Mouse (Mus musculus) CH12.LX (cell line): ENCODE data around the gene Cdc34. TPM values are rescaled to one million over a fixed set of nuclear protein-coding genes. Genes with fewer than 3 reads are reported as not detected.

Source experiments
- DNase-seq: peaks from one replicate; pipeline ENCODE4 v3.0.0-alpha.2; 2013; ENCODE audit errors: extremely low read depth
- H3K27ac ChIP-seq: 2 replicates; pipeline ENCODE4 v1.5.1; 2012; ENCODE audit warnings: low read depth, mild to moderate bottlenecking, control low read depth, moderate library complexity; ENCODE audit not compliant: insufficient read depth
- H3K27me3 ChIP-seq: replicated peaks from 2 replicates; pipeline ENCODE3; 2012; ENCODE audit warnings: inconsistent platforms
- H3K36me3 ChIP-seq, 2 experiments: replicated peaks in 1 of 2; 2 replicates each; pipeline versions ENCODE3 to v1.6.1; 2012; ENCODE audit warnings: inconsistent platforms in 1 of 2, low read length in 1 of 2, mild to moderate bottlenecking in 1 of 2, mixed read lengths in 1 of 2, moderate library complexity in 1 of 2; ENCODE audit not compliant: control insufficient read depth in 1 of 2, insufficient read depth in 1 of 2
- H3K4me1 ChIP-seq, 2 experiments: 2 replicates each; pipeline ENCODE4 v1.6.1; 2012; ENCODE audit warnings: inconsistent platforms in 1 of 2, moderate library complexity in 1 of 2; ENCODE audit not compliant: insufficient read depth in 2 of 2, control insufficient read depth in 1 of 2
- H3K4me2 ChIP-seq: 2 replicates; pipeline ENCODE4 v1.6.1; 2012; ENCODE audit warnings: low read depth, mild to moderate bottlenecking, control low read depth; ENCODE audit not compliant: poor library complexity, insufficient read depth, severe bottlenecking
- H3K4me3 ChIP-seq, 3 experiments: fragments of 150-350 bp in 1 of 3; sonication (generic) in 1 of 3; replicated peaks in 1 of 3; 2 replicates each; pipeline versions ENCODE3 to v1.5.1; 2011 to 2012; ENCODE audit warnings: low read depth in 2 of 3, low read length in 2 of 3, mild to moderate bottlenecking in 2 of 3, moderate library complexity in 2 of 3, control low read depth in 1 of 3, improper control_type of control experiment in 1 of 3, inconsistent platforms in 1 of 3, mixed read lengths in 1 of 3; ENCODE audit not compliant: poor library complexity in 1 of 3
- H3K79me2 ChIP-seq: replicated peaks from 2 replicates; pipeline ENCODE4 v1.6.1; 2012; ENCODE audit warnings: mild to moderate bottlenecking, moderate library complexity; ENCODE audit not compliant: control insufficient read depth, poor library complexity, insufficient read depth, severe bottlenecking; ENCODE audit errors: extremely low read depth
- H3K9ac ChIP-seq: 2 replicates; pipeline ENCODE4 v1.6.1; 2012; ENCODE audit warnings: low read depth, mild to moderate bottlenecking, control low read depth, moderate library complexity; ENCODE audit not compliant: insufficient read depth
- H3K9me3 ChIP-seq: replicated peaks from 2 replicates; pipeline ENCODE3; 2012; ENCODE audit warnings: low read length, inconsistent platforms, mixed read lengths
- BHLHE40 ChIP-seq: IDR thresholded peaks from 2 replicates; pipeline ENCODE4 v1.6.1; 2011; ENCODE audit warnings: mild to moderate bottlenecking, low read depth, low read length, improper control_type of control experiment
- CHD2 ChIP-seq: IDR thresholded peaks from 2 replicates; pipeline ENCODE4 v1.6.1; 2011; ENCODE audit warnings: low read length, improper control_type of control experiment
- E2F4 ChIP-seq: IDR thresholded peaks from 2 replicates; pipeline ENCODE4 v1.6.1; 2011; ENCODE audit warnings: low read depth, low read length, improper control_type of control experiment; ENCODE audit not compliant: insufficient replicate concordance
- ELF1 ChIP-seq: IDR thresholded peaks from 2 replicates; pipeline ENCODE4 v1.6.1; 2014; ENCODE audit warnings: low read depth, mild to moderate bottlenecking, inconsistent platforms, low read length, improper control_type of control experiment
- IRF4 ChIP-seq: IDR thresholded peaks from 2 replicates; pipeline ENCODE4 v1.6.1; 2014; ENCODE audit warnings: low read depth, mild to moderate bottlenecking, inconsistent platforms, low read length, improper control_type of control experiment
- JUND ChIP-seq: conservative IDR thresholded peaks from 2 replicates; pipeline ENCODE4 v1.6.1; 2011; ENCODE audit warnings: low read depth, low read length, improper control_type of control experiment
- MAFK ChIP-seq: IDR thresholded peaks from 2 replicates; pipeline ENCODE4 v1.6.1; 2011; ENCODE audit warnings: low read length, improper control_type of control experiment; ENCODE audit not compliant: insufficient replicate concordance
- MEF2A ChIP-seq: IDR thresholded peaks from 2 replicates; pipeline ENCODE4 v1.6.1; 2014; ENCODE audit warnings: low read depth, mild to moderate bottlenecking, inconsistent platforms, low read length, improper control_type of control experiment, borderline replicate concordance
- MXI1 ChIP-seq: IDR thresholded peaks from 2 replicates; pipeline ENCODE4 v1.6.1; 2011; ENCODE audit warnings: mild to moderate bottlenecking, low read depth, low read length, improper control_type of control experiment
- MYC ChIP-seq: IDR thresholded peaks from 2 replicates; pipeline ENCODE4 v1.6.1; 2011; ENCODE audit warnings: low read depth, mild to moderate bottlenecking, improper control_type of control experiment, low read length
- NRF1 ChIP-seq: IDR thresholded peaks from 2 replicates; pipeline ENCODE4 v1.6.1; 2014; ENCODE audit warnings: low read depth, mild to moderate bottlenecking, inconsistent platforms, low read length, improper control_type of control experiment, moderate library complexity
- RAD21 ChIP-seq: IDR thresholded peaks from 2 replicates; pipeline ENCODE4 v1.6.1; 2011; ENCODE audit warnings: low read depth, mild to moderate bottlenecking, low read length, improper control_type of control experiment, moderate library complexity
- TBP ChIP-seq: conservative IDR thresholded peaks from 2 replicates; pipeline ENCODE4 v1.6.1; 2011; ENCODE audit warnings: low read depth, low read length, improper control_type of control experiment
- TCF12 ChIP-seq: IDR thresholded peaks from 2 replicates; pipeline ENCODE4 v1.6.1; 2014; ENCODE audit warnings: low read depth, mild to moderate bottlenecking, inconsistent platforms, low read length, improper control_type of control experiment
- ZMIZ1 ChIP-seq: IDR thresholded peaks from 2 replicates; pipeline ENCODE4 v1.6.1; 2012; ENCODE audit warnings: low read depth, mild to moderate bottlenecking, inconsistent platforms, low read length, improper control_type of control experiment
- dilution Hi-C: fragments of 300-500 bp; cut with MboI; formaldehyde crosslinking; loops from 2 replicates; pipeline ENCODE4 v1.14.3; 2020; ENCODE audit warnings: low sequenced_read_pairs; ENCODE audit not compliant: extremely low pct_unique_long_range_greater_than_20kb, extremely low pct_ligation_motif_present
- in situ Hi-C: fragments of 300-500 bp; cut with MboI; formaldehyde crosslinking; loops from 3 replicates; pipeline ENCODE4 v1.14.3; 2019; ENCODE audit warnings: low sequenced_read_pairs, low pct_ligation_motif_present, low pct_unique_long_range_greater_than_20kb, mixed read lengths
- polyA plus RNA-seq: library from polyadenylated mRNA; unstranded; fragments of >175 nt; gene quantifications from 2 replicates; pipeline ENCODE4 v1.2.1, GENCODE M21; 2012; ENCODE audit warnings: low read depth; ENCODE audit not compliant: insufficient read length
- total RNA-seq, 2 experiments: library from RNA; depleted of rRNA; stranded (reverse); fragments of 300-350 nt in 1 of 2; fragments of >200 nt in 1 of 2; gene quantifications; 2 replicates each; pipeline ENCODE4 v1.2.3; 2012 to 2014

Gene Cdc34
- total and polyA plus RNA-seq, 3 experiments, result 314 to 335 (median 331) TPM

GRCm38 (mm10) chr10:79683726-79684640, 2.0 kb downstream of the Cdc34 start:
- Histone ChIP-seq H3K27ac (peak overlapping the region; percentile 26), H3K27me3 (no peaks in the 10 kb centered on the region), H3K9me3 (no peaks in the 10 kb centered on the region), H3K4me2 (peak overlapping the region; percentile 69), H3K4me1 (peaks cover 24 to 41% of the 10 kb centered on the region in 2 experiments), H3K9ac (peak overlapping the region; percentile 97), H3K79me2 (peaks cover 31% of the 10 kb centered on the region), H3K36me3 (peaks cover 43 to 56% of the 10 kb centered on the region in 2 experiments), H3K4me3 (peak overlapping the region; percentile 92 to 98 (median 93))
- in situ Hi-C loops, result no loop called here
- dilution Hi-C loops, result no loop called here
- no peak for DNase-seq
- TF ChIP-seq TCF12 (no peak), MEF2A (no peak), TBP (no peak), MAFK (no peak), NRF1 (no peak; the same call in 1 of the 2 replicates), IRF4 (no peak), MYC (no peak), BHLHE40 (no peak), MXI1 (no peak), ZMIZ1 (no peak), CHD2 (no peak), ELF1 (no peak)

DNA sequence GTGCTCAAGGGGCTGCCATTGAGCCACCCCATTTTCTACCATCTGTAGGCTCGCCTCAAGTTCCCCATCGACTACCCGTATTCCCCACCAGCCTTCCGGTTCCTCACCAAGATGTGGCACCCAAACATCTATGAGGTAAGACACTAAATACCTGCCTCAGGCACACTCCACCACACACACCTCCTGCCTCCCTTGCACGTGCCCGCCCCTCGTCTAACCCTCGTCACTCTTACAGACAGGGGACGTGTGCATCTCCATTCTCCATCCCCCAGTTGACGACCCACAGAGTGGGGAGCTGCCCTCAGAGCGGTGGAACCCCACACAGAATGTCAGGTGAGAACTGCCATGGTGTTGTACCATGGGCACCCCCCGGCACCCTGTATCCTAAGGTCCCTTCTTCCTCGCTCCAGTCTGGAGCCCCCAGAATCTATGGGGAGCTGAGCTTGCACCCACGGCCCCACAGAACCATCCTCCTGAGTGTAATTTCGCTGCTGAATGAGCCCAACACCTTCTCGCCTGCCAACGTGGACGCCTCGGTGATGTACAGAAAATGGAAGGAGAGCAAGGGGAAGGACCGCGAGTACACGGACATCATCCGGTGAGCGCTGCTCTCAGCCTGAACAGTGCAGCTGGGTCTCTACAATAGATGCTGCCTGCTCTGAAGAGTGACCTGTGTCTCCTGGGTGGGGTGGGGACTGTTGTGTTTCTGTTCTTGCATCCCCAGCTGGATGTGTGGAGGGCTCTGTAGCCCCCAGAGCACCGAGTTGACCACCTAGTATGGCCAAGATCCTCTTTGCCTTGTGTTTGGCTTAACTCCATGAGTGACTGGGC, 3.0 kb downstream of the Cdc34 start:
- Histone ChIP-seq H3K4me1 (peaks cover 24 to 44% of the 10 kb centered on the region in 2 experiments), H3K27ac (no peak overlapping the region), H3K9me3 (no peaks in the 10 kb centered on the region), H3K79me2 (peaks cover 31% of the 10 kb centered on the region), H3K36me3 (peaks cover 47 to 64% of the 10 kb centered on the region in 2 experiments), H3K4me3 (no peak overlapping the region), H3K27me3 (no peaks in the 10 kb centered on the region), H3K9ac (0 out of 2 replicates have a peak overlapping the region, but pooled peaks have one; percentile 97), H3K4me2 (no peak overlapping the region)
- in situ Hi-C loops, result no loop called here
- TF ChIP-seq RAD21 (no peak), E2F4 (no peak), JUND (no peak)
- DNase-seq, result no peak
- dilution Hi-C loops, result no loop called here
